Mouse (Mus musculus): ENCODE results near the gene Ect2.

DNA sequence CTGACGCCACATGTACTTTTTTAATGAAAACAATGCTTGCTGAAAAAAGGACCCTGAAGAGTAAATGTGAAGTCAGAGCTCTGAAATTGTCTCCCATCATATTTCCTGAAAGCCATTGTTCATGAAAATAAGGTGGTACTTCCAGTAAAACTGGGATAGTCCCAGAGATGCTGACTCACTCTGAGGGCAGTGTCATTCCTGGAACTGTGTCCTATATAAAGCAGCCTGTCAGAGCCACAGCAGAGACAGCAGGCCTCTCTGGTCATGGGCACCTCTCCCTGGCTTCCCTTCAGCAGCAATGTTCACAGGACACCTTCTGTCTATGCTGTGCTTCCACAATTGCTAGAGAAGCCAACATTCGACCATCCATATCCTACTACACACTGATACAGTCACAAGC, 98.9 kb downstream of the Ect2 start:
- TF ChIP-seq EP300 (IDR thresholded peaks at IDR 0.05; ENCODE audit: low read depth) (no peak), CTCF (IDR thresholded peaks at IDR 0.05; ENCODE audit: low read depth) (no peak)

Measured in heart, postnatal 0 days (tissue).